Mouse (Mus musculus) heart, embryonic 15.5 days (tissue): Measurements from ENCODE around the gene Gm17364. TPM values are rescaled to one million over a fixed set of nuclear protein-coding genes. Genes with fewer than 3 reads are reported as not detected.
"Not testable (repeated sequence)": the region's sequence is repeated elsewhere in the genome, so short reads cannot be mapped to it uniquely, and the experiment has no call there.

Experiments used
- ATAC-seq: fragments of 200-750 bp; cut with Nextera tagmentation; replicated peaks from 2 replicates; pipeline ENCODE4 v1.8.0; 2017; ENCODE audit warnings: low read depth, moderate TSS enrichment; ENCODE audit not compliant: insufficient number of reproducible peaks, insufficient read depth, low FRiP score
- H3K27ac ChIP-seq: fragments of 300-500 bp; sonication (generic); 2 replicates; pipeline ENCODE4 v1.5.1; 2015; ENCODE audit warnings: mild to moderate bottlenecking, inconsistent platforms
- H3K27me3 ChIP-seq: fragments of 300-500 bp; sonication (generic); 2 replicates; pipeline ENCODE4 v1.6.1; 2015; ENCODE audit warnings: inconsistent platforms
- H3K36me3 ChIP-seq: fragments of 300-500 bp; sonication (generic); 2 replicates; pipeline ENCODE4 v1.6.1; 2015; ENCODE audit warnings: mild to moderate bottlenecking, inconsistent platforms
- H3K4me1 ChIP-seq: fragments of 300-500 bp; sonication (generic); replicated peaks from 2 replicates; pipeline ENCODE4 v1.6.1; 2015; ENCODE audit warnings: inconsistent platforms
- H3K4me2 ChIP-seq: fragments of 300-500 bp; sonication (generic); 2 replicates; pipeline ENCODE4 v1.6.1; 2015; ENCODE audit warnings: inconsistent platforms, mild to moderate bottlenecking, moderate library complexity
- H3K4me3 ChIP-seq: fragments of 300-500 bp; sonication (generic); 2 replicates; pipeline ENCODE4 v1.5.1; 2015; ENCODE audit warnings: mild to moderate bottlenecking, inconsistent platforms
- H3K9ac ChIP-seq: fragments of 300-500 bp; sonication (generic); 2 replicates; pipeline ENCODE4 v1.6.1; 2015; ENCODE audit warnings: mild to moderate bottlenecking, inconsistent platforms
- H3K9me3 ChIP-seq: fragments of 300-500 bp; sonication (generic); replicated peaks from 2 replicates; pipeline ENCODE4 v1.6.1; 2016; ENCODE audit warnings: inconsistent platforms
- WGBS: fragments of 180-500 bp; shearing (Covaris S2); methylation state at CpG from one replicate; pipeline ENCODE4 v1.1.7; 2015; ENCODE audit warnings: mixed read lengths; 5-methylcytosine and 5-hydroxymethylcytosine counted together
- polyA plus RNA-seq: library from polyadenylated mRNA; unstranded; fragments of >200 nt; fragmentation: Nextera tagmentation; extraction: Ambion mirVana; gene quantifications from 2 replicates; pipeline ENCODE4 v1.2.1, GENCODE M21; 2015

Gene Gm17364
- polyA plus RNA-seq, 1 experiment from 2014 or later: not detected

GRCm38 (mm10) chr13:41286285-41286684 is 12.5 kb upstream of the Gm17364 start:
- H3K27me3 ChIP-seq: no peaks in the 10 kb centered on the region; the same call in 1 of the 2 replicates
- H3K27ac ChIP-seq: 0 out of 2 replicates have a peak overlapping the region, but pooled peaks have one; percentile 13
- WGBS: 42% methylated on average over 3 of the region's 3 CpGs
- 0 out of 2 replicates have a peak, but pooled peaks have one; percentile 18 for ATAC-seq
- H3K4me1 ChIP-seq: peaks cover 4% of the 10 kb centered on the region
- no peaks in the 10 kb centered on the region for H3K9me3 ChIP-seq
- no peak overlapping the region for H3K9ac ChIP-seq
- no peak overlapping the region for H3K4me2 ChIP-seq
- H3K36me3 ChIP-seq: no peaks in the 10 kb centered on the region
- H3K4me3 ChIP-seq: no peak overlapping the region

GRCm38 (mm10) chr13:41285448-41285847 is 11.7 kb upstream of the Gm17364 start:
- H3K36me3 ChIP-seq: no peaks in the 10 kb centered on the region
- no peak overlapping the region for H3K4me3 ChIP-seq
- H3K4me1 ChIP-seq: peaks cover 4% of the 10 kb centered on the region
- H3K9ac ChIP-seq: no peak overlapping the region
- H3K9me3 ChIP-seq: no peaks in the 10 kb centered on the region
- 86% methylated on average over 4 of the region's 4 CpGs for WGBS
- H3K27ac ChIP-seq: no peak overlapping the region
- ATAC-seq: no peak
- no peaks in the 10 kb centered on the region; the same call in 1 of the 2 replicates for H3K27me3 ChIP-seq
- no peak overlapping the region for H3K4me2 ChIP-seq

- H3K4me1 ChIP-seq: peaks cover 4% of the 10 kb centered on the region
- 13% methylated on average over 5 of the region's 5 CpGs for WGBS
- H3K27ac ChIP-seq: no peak overlapping the region
- H3K9ac ChIP-seq: no peak overlapping the region
- no peaks in the 10 kb centered on the region; the same call in 1 of the 2 replicates for H3K27me3 ChIP-seq
- no peak for ATAC-seq
- no peaks in the 10 kb centered on the region for H3K9me3 ChIP-seq
- no peak overlapping the region for H3K4me3 ChIP-seq
- H3K4me2 ChIP-seq: no peak overlapping the region
- no peaks in the 10 kb centered on the region for H3K36me3 ChIP-seq
Measured at GRCm38 (mm10) chr13:41283256-41283655, 9.5 kb upstream of the Gm17364 start.

GRCm38 (mm10) chr13:41280696-41281095 is 6.9 kb upstream of the Gm17364 start:
- H3K4me1 ChIP-seq: no peaks in the 10 kb centered on the region
- no peak overlapping the region for H3K9ac ChIP-seq
- ATAC-seq: no peak
- no peak overlapping the region for H3K4me2 ChIP-seq
- no peak overlapping the region for H3K4me3 ChIP-seq
- no peak overlapping the region for H3K27ac ChIP-seq
- 65% methylated on average over 5 of the region's 5 CpGs for WGBS
- H3K27me3 ChIP-seq: no peaks in the 10 kb centered on the region; the same call in 1 of the 2 replicates
- H3K36me3 ChIP-seq: no peaks in the 10 kb centered on the region
- H3K9me3 ChIP-seq: no peaks in the 10 kb centered on the region

- Histone ChIP-seq H3K9me3 (no peaks in the 10 kb centered on the region), H3K4me2 (0 out of 2 replicates have a peak overlapping the region, but pooled peaks have one; percentile 17), H3K4me1 (peaks cover 5% of the 10 kb centered on the region), H3K9ac (no peak overlapping the region), H3K27me3 (no peaks in the 10 kb centered on the region), H3K4me3 (no peak overlapping the region), H3K36me3 (no peaks in the 10 kb centered on the region), H3K27ac (no peak overlapping the region)
- WGBS: 29% methylated on average over 7 of the region's 7 CpGs
- ATAC-seq: 0 out of 2 replicates have a peak, but pooled peaks have one; percentile 55
Measured at GRCm38 (mm10) chr13:41267827-41268408, 5.9 kb downstream of the Gm17364 start.

GRCm38 (mm10) chr13:41263304-41264006 is 10.3 kb downstream of the Gm17364 start:
- WGBS: 75% methylated on average over 5 of the region's 5 CpGs

GRCm38 (mm10) chr13:41261617-41262016 is 12.2 kb downstream of the Gm17364 start:
- H3K36me3 ChIP-seq, H3K4me1 ChIP-seq, H3K4me3 ChIP-seq, H3K9me3 ChIP-seq, ATAC-seq, H3K27me3 ChIP-seq, H3K9ac ChIP-seq, H3K27ac ChIP-seq, H3K4me2 ChIP-seq: not testable (repeated sequence)
- 91% methylated on average over 8 of the region's 8 CpGs for WGBS

More at GRCm38 (mm10) chr13:41263304-41264006, 10.3 kb downstream of the Gm17364 start:
- no peak overlapping the region for H3K4me3 ChIP-seq
- H3K27ac ChIP-seq: no peak overlapping the region
- H3K36me3 ChIP-seq: no peaks in the 10 kb centered on the region
- no peak overlapping the region for H3K4me2 ChIP-seq
- peaks cover 5% of the 10 kb centered on the region for H3K4me1 ChIP-seq
- no peak overlapping the region for H3K9ac ChIP-seq
- ATAC-seq: no peak
- H3K9me3 ChIP-seq: no peaks in the 10 kb centered on the region
- H3K27me3 ChIP-seq: no peaks in the 10 kb centered on the region

- Histone ChIP-seq H3K9me3 (no peaks in the 10 kb centered on the region), H3K4me3 (no peak overlapping the region), H3K27me3 (no peaks in the 10 kb centered on the region), H3K4me1 (peaks cover 3% of the 10 kb centered on the region; the same call in 1 of the 2 replicates), H3K9ac (no peak overlapping the region), H3K27ac (no peak overlapping the region), H3K36me3 (no peaks in the 10 kb centered on the region), H3K4me2 (no peak overlapping the region)
- no peak for ATAC-seq
- WGBS: 61% methylated on average over 4 of the region's 4 CpGs
Measured at GRCm38 (mm10) chr13:41257851-41258250, 15.9 kb downstream of the Gm17364 start.

GRCm38 (mm10) chr13:41256962-41257361 is 16.8 kb downstream of the Gm17364 start:
- Histone ChIP-seq H3K4me1 (peaks cover 3% of the 10 kb centered on the region; the same call in 1 of the 2 replicates), H3K36me3 (no peaks in the 10 kb centered on the region), H3K9ac (no peak overlapping the region), H3K9me3 (no peaks in the 10 kb centered on the region), H3K4me3 (no peak overlapping the region), H3K27ac (no peak overlapping the region), H3K27me3 (no peaks in the 10 kb centered on the region), H3K4me2 (no peak overlapping the region)
- ATAC-seq: no peak
- WGBS: 87% methylated on average over 3 of the region's 3 CpGs

- Histone ChIP-seq H3K27ac (no peak overlapping the region), H3K9me3 (no peaks in the 10 kb centered on the region), H3K4me2 (no peak overlapping the region), H3K36me3 (no peaks in the 10 kb centered on the region), H3K9ac (no peak overlapping the region), H3K4me1 (peaks cover 5% of the 10 kb centered on the region), H3K4me3 (no peak overlapping the region), H3K27me3 (no peaks in the 10 kb centered on the region)
- ATAC-seq: no peak
- WGBS: 93% methylated on average over 5 of the region's 5 CpGs
Measured at GRCm38 (mm10) chr13:41256126-41256525, 17.7 kb downstream of the Gm17364 start.

- no peak overlapping the region for H3K4me3 ChIP-seq
- H3K4me2 ChIP-seq: no peak overlapping the region
- no peak overlapping the region for H3K27ac ChIP-seq
- H3K9ac ChIP-seq: no peak overlapping the region
- 91% methylated on average over 7 of the region's 7 CpGs for WGBS
- no peaks in the 10 kb centered on the region for H3K36me3 ChIP-seq
- H3K27me3 ChIP-seq: no peaks in the 10 kb centered on the region
- H3K9me3 ChIP-seq: no peaks in the 10 kb centered on the region
- ATAC-seq: no peak
- H3K4me1 ChIP-seq: peaks cover 4% of the 10 kb centered on the region
Measured at GRCm38 (mm10) chr13:41252736-41253135, 21.0 kb downstream of the Gm17364 start.
